In the genomic region with DNA sequence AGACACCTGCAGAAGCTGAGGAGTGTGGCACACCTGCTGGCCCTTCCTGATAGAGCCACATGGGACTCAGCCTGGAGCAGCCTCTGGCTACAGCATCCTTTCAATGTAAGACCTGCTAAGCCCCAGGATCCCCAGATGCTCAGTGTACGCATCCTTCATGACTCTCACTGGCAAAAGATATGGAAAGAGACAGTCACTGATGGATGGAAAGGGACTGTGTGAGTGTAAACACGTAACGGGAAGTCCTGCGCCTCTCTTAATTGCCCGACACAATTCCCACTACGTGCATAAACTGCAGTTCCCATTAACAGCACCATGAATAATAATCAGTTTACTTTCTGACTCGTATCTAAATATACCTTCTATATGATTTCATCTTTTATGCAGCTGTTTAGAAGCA, we compare ENCODE assay signal across 29 mouse cellular contexts.
DNase-seq lines count a peak whose midpoint lies in the region; ATAC-seq and TF ChIP-seq lines count a peak whose summit lies in the region.
"Had no signal": no experiment of that assay in that cellular context is flagged by ENCODE, and none has a peak within 500 bp of the region (broad histone marks: within the 10 kb centered on the region; RNA-seq: fewer than 3 reads in every experiment).

No protein-coding gene starts in this region.

- TF ChIP-seq CTCF in midbrain, postnatal 0 days (IDR thresholded peaks at IDR 0.05), result no peak

- peaks cover 56% of the 10 kb centered on the region for H3K4me1 ChIP-seq in hindbrain, embryonic 12.5 days
- H3K4me1 ChIP-seq in hindbrain, embryonic 10.5 days (replicated peaks), result peaks cover 65% of the 10 kb centered on the region
- peaks cover 45% of the 10 kb centered on the region for H3K4me1 ChIP-seq in midbrain, embryonic 15.5 days
- H3K4me1 ChIP-seq in midbrain, postnatal 0 days (ENCODE audit: insufficient read depth, low read length), result peaks cover 3% of the 10 kb centered on the region
- peaks cover 14% of the 10 kb centered on the region for H3K4me1 ChIP-seq in hindbrain, embryonic 16.5 days (ENCODE audit: control insufficient read depth, insufficient read depth, low read depth, low read length)
- peaks cover 44% of the 10 kb centered on the region for H3K4me1 ChIP-seq in neural tube, embryonic 15.5 days

- DNase-seq in hindbrain, embryonic 10.5 days (ENCODE audit: low spot score), result no peak
- no peak for DNase-seq in midbrain, postnatal 0 days (ENCODE audit: low spot score)
- no peak for DNase-seq in spleen, postnatal 14 days (ENCODE audit: low spot score in 2 of 2)
- DNase-seq: adrenal gland, postnatal 25 days; B cell, adult 2 months; cerebellum, adult 18-20 months; cerebellum, postnatal 10 days; gastrocnemius, adult 2 months; gastrocnemius, postnatal 36 days; heart, adult 18-20 months; heart, postnatal 36 days; kidney, adult 11 months; kidney, postnatal 14 days; layer of hippocampus, adult 9-11 months; liver; lung, adult 2 months; lung, postnatal 10 days; right cerebral cortex, postnatal 25 days; thymus, adult 18-20 months; thymus, postnatal 25 days had no signal

- no peaks in the 10 kb centered on the region for H3K36me3 ChIP-seq in hindbrain, embryonic 12.5 days
- H3K36me3 ChIP-seq in hindbrain, embryonic 10.5 days, result no peaks in the 10 kb centered on the region
- H3K36me3 ChIP-seq in midbrain, embryonic 15.5 days (replicated peaks), result no peaks in the 10 kb centered on the region
- no peaks in the 10 kb centered on the region for H3K36me3 ChIP-seq in midbrain, postnatal 0 days (ENCODE audit: insufficient read depth, low read length)
- no peaks in the 10 kb centered on the region for H3K36me3 ChIP-seq in hindbrain, embryonic 16.5 days (ENCODE audit: control insufficient read depth, insufficient read depth, low read length)
- H3K36me3 ChIP-seq in neural tube, embryonic 15.5 days, result no peaks in the 10 kb centered on the region

- H3K9ac ChIP-seq in hindbrain, embryonic 12.5 days, result no peak overlapping the region
- no peak overlapping the region for H3K9ac ChIP-seq in midbrain, embryonic 15.5 days
- no peak overlapping the region for H3K9ac ChIP-seq in midbrain, postnatal 0 days (replicated peaks; ENCODE audit: low read length, poor library complexity, severe bottlenecking)
- no peak overlapping the region for H3K9ac ChIP-seq in hindbrain, embryonic 16.5 days (ENCODE audit: low read depth, low read length)
- no peak overlapping the region for H3K9ac ChIP-seq in neural tube, embryonic 15.5 days (replicated peaks)
- H3K9ac ChIP-seq: liver, embryonic 14.5 days had no signal

- 57% methylated on average over 7 of the region's 7 CpGs for WGBS in hindbrain, embryonic 12.5 days
- 88% methylated on average over 7 of the region's 7 CpGs for WGBS in hindbrain, embryonic 10.5 days
- WGBS in midbrain, embryonic 15.5 days, result 44% methylated on average over 7 of the region's 7 CpGs
- 45% methylated on average over 7 of the region's 7 CpGs for WGBS in midbrain, postnatal 0 days
- WGBS in hindbrain, embryonic 16.5 days, result 56% methylated on average over 7 of the region's 7 CpGs
- 25% methylated on average over 7 of the region's 7 CpGs for WGBS in neural tube, embryonic 15.5 days

- peak overlapping the region; percentile 1; the same call in 1 of the 2 replicates for H3K27ac ChIP-seq in hindbrain, embryonic 12.5 days
- no peak overlapping the region for H3K27ac ChIP-seq in hindbrain, embryonic 10.5 days
- H3K27ac ChIP-seq in midbrain, embryonic 15.5 days, result no peak overlapping the region
- H3K27ac ChIP-seq in midbrain, postnatal 0 days (ENCODE audit: low read depth, low read length), result no peak overlapping the region
- H3K27ac ChIP-seq in hindbrain, embryonic 16.5 days (ENCODE audit: low read depth, low read length), result no peak overlapping the region
- no peak overlapping the region for H3K27ac ChIP-seq in neural tube, embryonic 15.5 days (replicated peaks)
- H3K27ac ChIP-seq: gastrocnemius, adult 2 months; liver, embryonic 14.5 days; macrophage; stomach, postnatal 0 days had no signal

- no peaks in the 10 kb centered on the region for H3K27me3 ChIP-seq in hindbrain, embryonic 12.5 days
- H3K27me3 ChIP-seq in hindbrain, embryonic 10.5 days (ENCODE audit: insufficient read depth, poor library complexity, severe bottlenecking), result no peaks in the 10 kb centered on the region
- H3K27me3 ChIP-seq in midbrain, embryonic 15.5 days (replicated peaks), result no peaks in the 10 kb centered on the region
- H3K27me3 ChIP-seq in midbrain, postnatal 0 days (ENCODE audit: insufficient read depth, low read length), result no peaks in the 10 kb centered on the region
- H3K27me3 ChIP-seq in hindbrain, embryonic 16.5 days (replicated peaks; ENCODE audit: control insufficient read depth, insufficient read depth, low read length), result no peaks in the 10 kb centered on the region
- H3K27me3 ChIP-seq in neural tube, embryonic 15.5 days (replicated peaks), result no peaks in the 10 kb centered on the region

- ATAC-seq in hindbrain, embryonic 12.5 days (ENCODE audit: low FRiP score), result peak; percentile 59
- ATAC-seq in midbrain, embryonic 15.5 days (replicated peaks), result peak; percentile 31; the same call in 1 of the 2 replicates
- no peak for ATAC-seq in midbrain, postnatal 0 days (ENCODE audit: low FRiP score)
- 0 out of 2 replicates have a peak, but pooled peaks have one; percentile 16 for ATAC-seq in hindbrain, embryonic 16.5 days
- ATAC-seq in neural tube, embryonic 15.5 days (ENCODE audit: low FRiP score), result peak; percentile 25; the same call in 1 of the 2 replicates
- ATAC-seq: inflammation-experienced regulatory T-cells, adult 6 months had no signal

- H3K4me3 ChIP-seq in hindbrain, embryonic 12.5 days, result no peak overlapping the region
- H3K4me3 ChIP-seq in hindbrain, embryonic 10.5 days, result no peak overlapping the region
- H3K4me3 ChIP-seq in midbrain, embryonic 15.5 days, result no peak overlapping the region
- no peak overlapping the region for H3K4me3 ChIP-seq in midbrain, postnatal 0 days (ENCODE audit: low read depth, low read length)
- H3K4me3 ChIP-seq in hindbrain, embryonic 16.5 days (ENCODE audit: low read length), result no peak overlapping the region
- H3K4me3 ChIP-seq in neural tube, embryonic 15.5 days (replicated peaks), result no peak overlapping the region
- H3K4me3 ChIP-seq: gastrocnemius, adult 2 months had no signal

- H3K9me3 ChIP-seq in hindbrain, embryonic 12.5 days (replicated peaks), result no peaks in the 10 kb centered on the region
- H3K9me3 ChIP-seq in hindbrain, embryonic 10.5 days, result no peaks in the 10 kb centered on the region
- H3K9me3 ChIP-seq in midbrain, embryonic 15.5 days, result no peaks in the 10 kb centered on the region
- no peaks in the 10 kb centered on the region for H3K9me3 ChIP-seq in midbrain, postnatal 0 days (ENCODE audit: low read length)
- H3K9me3 ChIP-seq in hindbrain, embryonic 16.5 days (ENCODE audit: control insufficient read depth, low read length), result no peaks in the 10 kb centered on the region
- no peaks in the 10 kb centered on the region for H3K9me3 ChIP-seq in neural tube, embryonic 15.5 days (replicated peaks)

- H3K4me2 ChIP-seq in hindbrain, embryonic 12.5 days (replicated peaks), result no peak overlapping the region
- H3K4me2 ChIP-seq in midbrain, embryonic 15.5 days, result no peak overlapping the region
- H3K4me2 ChIP-seq in midbrain, postnatal 0 days (ENCODE audit: low read depth, low read length, poor library complexity, severe bottlenecking), result no peak overlapping the region
- H3K4me2 ChIP-seq in hindbrain, embryonic 16.5 days (ENCODE audit: low read length), result no peak overlapping the region
- H3K4me2 ChIP-seq in neural tube, embryonic 15.5 days, result no peak overlapping the region
- H3K4me2 ChIP-seq: heart, embryonic 11.5 days had no signal
